Mouse (Mus musculus): ENCODE measurements around the gene Med19.

Gene Med19

GRCm38 (mm10) chr2:84650464-84651195 is 27.6 kb upstream of the Med19 start, which contains the start of gene Ctnnd1:
Ctnnd1 (minus strand) TSS chr2:84650765.
- TF ChIP-seq GATA4 (IDR thresholded peaks at IDR 0.05; ENCODE audit: insufficient replicate concordance, low read length), result no peak

DNA sequence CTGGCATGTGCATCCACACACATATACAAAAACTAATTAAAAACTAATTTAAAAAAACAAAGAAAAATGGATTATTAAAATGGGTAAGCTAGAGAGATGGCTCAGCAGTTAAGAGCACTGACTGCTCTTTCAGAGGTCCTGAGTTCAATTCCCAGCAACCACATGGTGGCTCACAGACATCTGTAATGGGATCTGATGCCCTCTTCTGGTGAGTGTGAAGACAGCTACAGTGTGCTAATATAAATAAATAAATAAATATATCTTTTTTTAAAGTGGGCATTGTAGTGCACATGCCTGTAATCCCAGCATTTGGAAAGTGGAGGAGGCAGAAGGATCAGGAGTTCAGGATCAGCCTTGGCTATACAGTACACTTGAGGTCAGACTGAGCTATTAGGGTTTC is 24.8 kb upstream of the Med19 start:
- TF ChIP-seq GATA4 (IDR thresholded peaks at IDR 0.05; ENCODE audit: insufficient replicate concordance, low read length), result no peak

DNA sequence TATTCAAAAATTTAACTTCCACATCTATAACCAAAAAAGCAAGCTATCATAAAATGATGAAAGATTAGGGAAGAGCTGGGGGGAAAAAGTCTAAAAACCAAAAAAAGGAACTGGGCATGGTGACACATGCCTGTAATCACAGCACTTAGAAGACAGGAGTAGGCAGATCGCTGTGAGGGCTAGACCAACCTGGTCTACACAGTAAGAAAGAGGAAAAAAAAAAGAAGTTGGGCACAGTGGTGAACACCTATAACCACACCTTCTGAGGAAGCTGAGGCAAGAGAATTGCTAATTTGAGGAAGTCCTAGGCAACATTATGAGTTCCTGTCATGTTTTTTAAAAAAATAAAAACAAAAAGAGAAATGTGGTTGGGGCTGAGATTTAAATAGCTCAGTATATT is 22.3 kb upstream of the Med19 start:
- no peak for TF ChIP-seq GATA4 (IDR thresholded peaks at IDR 0.05; ENCODE audit: insufficient replicate concordance, low read length)

GRCm38 (mm10) chr2:84658806-84659205 is 19.4 kb upstream of the Med19 start, which contains the start of gene Btbd18:
Btbd18 (plus strand) TSS chr2:84659079.
- TF ChIP-seq GATA4 (IDR thresholded peaks at IDR 0.05; ENCODE audit: insufficient replicate concordance, low read length), result no peak

GRCm38 (mm10) chr2:84660253-84660652 is 17.9 kb upstream of the Med19 start:
- no peak; the same call in 1 of the 2 replicates for TF ChIP-seq GATA4 (IDR thresholded peaks at IDR 0.05; ENCODE audit: insufficient replicate concordance, low read length)

GRCm38 (mm10) chr2:84662866-84663265 is 15.3 kb upstream of the Med19 start:
- TF ChIP-seq GATA4 (IDR thresholded peaks at IDR 0.05; ENCODE audit: insufficient replicate concordance, low read length), result no peak

DNA sequence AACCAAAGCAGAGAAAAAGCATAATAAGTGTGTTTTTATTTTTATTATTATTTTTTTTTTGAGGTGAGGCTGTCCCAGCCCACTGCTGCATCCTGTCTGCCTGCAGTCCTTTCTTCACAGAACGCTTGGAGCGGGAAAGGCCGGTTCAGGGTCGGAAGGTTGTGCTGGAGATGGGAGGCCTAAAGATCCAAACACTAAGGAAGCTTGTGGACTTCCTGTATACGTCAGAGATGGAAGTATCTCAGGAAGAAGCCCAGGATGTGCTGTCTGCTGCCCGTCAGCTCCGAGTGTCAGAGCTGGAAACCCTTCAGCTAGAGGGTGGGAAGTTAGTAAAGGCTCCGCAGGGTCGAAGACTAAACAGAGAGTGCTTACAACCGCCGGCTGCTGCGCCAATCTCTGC is 12.1 kb upstream of the Med19 start:
- TF ChIP-seq GATA4 (IDR thresholded peaks at IDR 0.05; ENCODE audit: insufficient replicate concordance, low read length), result no peak

- no peak for TF ChIP-seq GATA4 (IDR thresholded peaks at IDR 0.05; ENCODE audit: insufficient replicate concordance, low read length)
Observed at GRCm38 (mm10) chr2:84669828-84670568, 8.2 kb upstream of the Med19 start.

DNA sequence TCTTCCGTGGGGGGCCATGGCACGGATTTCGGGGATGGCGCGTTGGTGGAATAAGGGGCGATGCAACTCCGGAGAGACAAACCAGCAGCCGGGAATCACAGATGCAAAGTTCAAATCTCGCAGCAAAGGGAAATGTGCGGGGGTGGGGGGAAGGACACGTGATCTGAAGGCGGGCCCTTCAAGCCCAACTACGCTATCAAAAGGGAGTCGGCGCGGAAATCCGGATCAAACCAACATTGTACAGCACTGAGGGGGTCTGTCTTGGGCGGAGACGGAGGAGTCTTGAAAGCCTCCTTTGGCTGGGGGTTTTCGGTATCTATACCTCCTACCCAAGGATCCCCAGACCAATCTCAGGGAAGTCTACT is 7.7 kb upstream of the Med19 start, which contains the start of gene Selenoh:
Selenoh (minus strand) TSS at position 202 of the 365 bp plus-strand sequence.
- TF ChIP-seq GATA4 (IDR thresholded peaks at IDR 0.05; ENCODE audit: insufficient replicate concordance, low read length), result peak; percentile 75; the same call in 1 of the 2 replicates

DNA sequence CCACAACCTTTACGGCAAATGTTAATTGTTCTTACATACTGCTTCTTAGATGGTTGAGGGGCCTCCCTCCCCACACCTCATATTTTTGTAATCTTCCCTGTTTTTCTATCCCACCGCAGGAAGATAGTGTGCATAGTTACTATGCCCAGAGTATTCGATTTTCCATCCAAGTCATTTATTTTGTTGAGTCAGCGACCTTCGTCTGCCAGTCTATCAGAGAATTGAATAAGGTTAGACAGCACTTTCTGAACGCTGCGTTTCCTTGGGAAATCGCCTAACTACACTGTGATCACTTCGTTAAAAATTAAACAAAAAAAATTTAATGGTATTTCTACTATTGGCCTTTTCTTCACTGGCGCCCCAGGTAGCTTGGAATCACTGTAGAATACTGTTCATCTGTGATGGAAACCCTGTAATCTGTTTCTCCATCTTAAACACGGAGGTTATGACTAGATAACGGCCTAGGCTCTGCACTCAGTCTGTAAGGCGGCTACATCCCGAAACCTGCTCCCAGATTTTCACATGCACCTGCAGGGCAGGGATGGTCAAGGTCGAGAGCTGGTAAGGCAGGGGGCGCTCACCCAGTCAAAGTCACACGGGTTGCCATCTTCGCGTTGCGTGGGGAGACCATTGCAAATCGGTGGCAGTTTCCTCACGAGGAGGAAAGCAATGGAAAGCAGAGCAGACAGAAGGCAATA is 783 bp upstream of the Med19 start:
- TF ChIP-seq GATA4 (IDR thresholded peaks at IDR 0.05; ENCODE audit: insufficient replicate concordance, low read length), result no peak

GRCm38 (mm10) chr2:84679016-84679415 is 814 bp downstream of the Med19 start, which contains the start of gene Tmx2:
Tmx2 (minus strand) TSS chr2:84679140.
- no peak for TF ChIP-seq GATA4 (IDR thresholded peaks at IDR 0.05; ENCODE audit: insufficient replicate concordance, low read length)

GRCm38 (mm10) chr2:84682605-84683183 is 4.5 kb downstream of the Med19 start:
- TF ChIP-seq GATA4 (IDR thresholded peaks at IDR 0.05; ENCODE audit: insufficient replicate concordance, low read length), result no peak

- TF ChIP-seq GATA4 (IDR thresholded peaks at IDR 0.05; ENCODE audit: insufficient replicate concordance, low read length), result no peak
Observed at GRCm38 (mm10) chr2:84688080-84688844, 10.1 kb downstream of the Med19 start.

GRCm38 (mm10) chr2:84690050-84690449 is 11.8 kb downstream of the Med19 start:
- TF ChIP-seq GATA4 (IDR thresholded peaks at IDR 0.05; ENCODE audit: insufficient replicate concordance, low read length), result no peak

Data from liver, adult (tissue).